Mouse (Mus musculus) heart, adult 2 months (tissue): ENCODE results near the gene Prkch.

Source experiments
- CTCF ChIP-seq: fragments of 200-600 bp; IDR thresholded peaks from 2 replicates; pipeline ENCODE4 v1.8.1; 2022; ENCODE audit warnings: antibody characterized with exemption, mild to moderate bottlenecking, moderate library complexity
- EP300 ChIP-seq: fragments of 200-500 bp; IDR thresholded peaks from 2 replicates; pipeline ENCODE4 v1.6.1; 2011; ENCODE audit warnings: low read depth, low read length, control low read depth; ENCODE audit not compliant: insufficient read depth
- POLR2A ChIP-seq: fragments of 200-500 bp; IDR thresholded peaks from 2 replicates; pipeline ENCODE4 v1.6.1; 2011; ENCODE audit warnings: mild to moderate bottlenecking, low read depth, low read length, control low read depth; ENCODE audit not compliant: insufficient read depth

DNA sequence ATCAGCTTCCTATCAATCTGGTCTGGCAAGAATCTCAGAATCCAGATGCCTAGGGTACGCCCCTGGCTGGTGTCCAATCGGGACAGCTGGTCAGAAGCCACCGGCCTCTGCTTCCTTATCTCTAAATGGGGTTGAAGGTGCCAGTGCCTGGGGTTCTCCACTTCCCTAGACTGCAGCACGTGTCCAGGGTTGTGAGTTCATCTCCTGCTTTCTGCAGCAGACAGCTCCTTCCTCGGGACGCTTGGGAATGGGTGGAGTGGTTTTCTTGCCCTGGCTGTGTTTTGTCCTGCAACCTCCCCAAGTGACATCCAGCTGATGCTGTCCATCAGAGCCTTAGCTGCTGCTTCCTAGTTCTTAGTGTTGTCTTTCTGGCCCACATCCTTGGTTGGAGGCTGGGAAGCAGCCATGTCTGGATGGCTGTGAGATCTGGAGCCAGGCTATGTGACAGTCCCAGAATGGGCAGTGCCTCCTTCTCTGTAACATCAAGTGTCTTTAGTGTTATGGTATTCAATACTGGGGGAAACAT lies 116.0 kb downstream of the Prkch start:
- TF ChIP-seq POLR2A (no peak), CTCF (no peak), EP300 (no peak)
